Mouse (Mus musculus) macrophage (primary cell): Measurements from ENCODE around the gene Cd68. TPM values are rescaled to one million over a fixed set of nuclear protein-coding genes. Genes with fewer than 3 reads are reported as not detected.

Experiments
- H3K27ac ChIP-seq: fragments of 350-480 bp; formaldehyde crosslinking; 2 replicates; pipeline ENCODE4 v1.9.0; 2021
- H3K36me3 ChIP-seq: fragments of 350-480 bp; formaldehyde crosslinking; 2 replicates; pipeline ENCODE4 v1.9.0; 2021; ENCODE audit errors: inconsistent target
- H3K4me3 ChIP-seq: fragments of 350-480 bp; formaldehyde crosslinking; 2 replicates; pipeline ENCODE4 v1.9.0; 2021; ENCODE audit errors: inconsistent target
- H3K79me2 ChIP-seq: fragments of 350-480 bp; formaldehyde crosslinking; 2 replicates; pipeline ENCODE4 v1.9.0; 2021; ENCODE audit errors: inconsistent target
- WGBS: methylation state at CpG from one replicate; pipeline ENCODE4 v1.1.7; 2026; ENCODE audit warnings: inconsistent platforms; ENCODE audit not compliant: missing documents; 5-methylcytosine and 5-hydroxymethylcytosine counted together
- polyA plus RNA-seq: library from polyadenylated mRNA; stranded (reverse); fragments of 250-400 nt; gene quantifications from 3 replicates; pipeline ENCODE4 v1.2.4, GENCODE M21; 2018; ENCODE audit warnings: inconsistent platforms

Gene Cd68
- polyA plus RNA-seq, 1 experiment from 2014 or later, result 8,261 TPM

GRCm38 (mm10) chr11:69685526-69686148 is 19.7 kb upstream of the Cd68 start, which contains the start of gene Tnfsf13:
Gene Tnfsf13, minus strand, starts transcription at chr11:69685784.
- H3K27ac ChIP-seq, result peak within 1 kb of the TSS; percentile 91
- peaks cover 62% of the 10 kb centered on the region for H3K79me2 ChIP-seq
- H3K36me3 ChIP-seq, result no peaks in the 10 kb centered on the region; the same call in 1 of the 2 replicates
- WGBS, result 3% methylated on average over 10 of the region's 10 CpGs
- peak within 1 kb of the TSS; percentile 22 for H3K4me3 ChIP-seq

- peak overlapping the region; percentile 91 for H3K27ac ChIP-seq
- peaks cover 63% of the 10 kb centered on the region for H3K79me2 ChIP-seq
- H3K36me3 ChIP-seq, result no peaks in the 10 kb centered on the region; the same call in 1 of the 2 replicates
- WGBS, result 49% methylated on average over 6 of the region's 6 CpGs
- peak overlapping the region; percentile 22 for H3K4me3 ChIP-seq
Measured at GRCm38 (mm10) chr11:69684936-69685335, 19.0 kb upstream of the Cd68 start.

GRCm38 (mm10) chr11:69684128-69684745 is 18.3 kb upstream of the Cd68 start:
- Histone ChIP-seq H3K36me3 (no peaks in the 10 kb centered on the region; the same call in 1 of the 2 replicates), H3K4me3 (peak overlapping the region; percentile 22), H3K27ac (peak overlapping the region; percentile 91), H3K79me2 (peaks cover 65% of the 10 kb centered on the region)
- WGBS, result 61% methylated on average over 12 of the region's 12 CpGs

- H3K27ac ChIP-seq, result peak overlapping the region; percentile 91
- WGBS, result 76% methylated on average over 7 of the region's 7 CpGs
- no peak overlapping the region for H3K4me3 ChIP-seq
- peaks cover 64% of the 10 kb centered on the region for H3K79me2 ChIP-seq
- H3K36me3 ChIP-seq, result no peaks in the 10 kb centered on the region; the same call in 1 of the 2 replicates
Measured at GRCm38 (mm10) chr11:69683576-69683975, 17.6 kb upstream of the Cd68 start.

GRCm38 (mm10) chr11:69682840-69683533 is 17.0 kb upstream of the Cd68 start:
- H3K4me3 ChIP-seq, result no peak overlapping the region
- H3K79me2 ChIP-seq, result peaks cover 64% of the 10 kb centered on the region
- H3K27ac ChIP-seq, result no peak overlapping the region
- peaks cover 4% of the 10 kb centered on the region; the same call in 1 of the 2 replicates for H3K36me3 ChIP-seq
- 38% methylated on average over 12 of the region's 12 CpGs for WGBS

- Histone ChIP-seq H3K27ac (peak overlapping the region; percentile 69), H3K79me2 (peaks cover 64% of the 10 kb centered on the region), H3K36me3 (peaks cover 8% of the 10 kb centered on the region; the same call in 1 of the 2 replicates), H3K4me3 (peak overlapping the region; percentile 7; the same call in 1 of the 2 replicates)
- 30% methylated on average over 19 of the region's 24 CpGs for WGBS
Measured at GRCm38 (mm10) chr11:69682209-69682839, 16.4 kb upstream of the Cd68 start.

- peaks cover 64% of the 10 kb centered on the region for H3K79me2 ChIP-seq
- peaks cover 16% of the 10 kb centered on the region for H3K36me3 ChIP-seq
- H3K27ac ChIP-seq, result peak within 1 kb of the TSS; percentile 82
- WGBS, result under 1% methylated on average over 62 of the region's 80 CpGs
- peak within 1 kb of the TSS; percentile 88 for H3K4me3 ChIP-seq
Measured at GRCm38 (mm10) chr11:69681314-69682208, 15.6 kb upstream of the Cd68 start, which contains the start of gene Senp3. Gene Senp3, minus strand, starts transcription at chr11:69682084.

GRCm38 (mm10) chr11:69680136-69680855 is 14.3 kb upstream of the Cd68 start:
- H3K27ac ChIP-seq, result peak overlapping the region; percentile 82
- peaks cover 73% of the 10 kb centered on the region for H3K79me2 ChIP-seq
- H3K4me3 ChIP-seq, result peak overlapping the region; percentile 88
- 87% methylated on average over 19 of the region's 30 CpGs for WGBS
- H3K36me3 ChIP-seq, result peaks cover 28% of the 10 kb centered on the region

GRCm38 (mm10) chr11:69679144-69679543 is 13.2 kb upstream of the Cd68 start:
- no CpG with 5 or more reads among the region's 2 CpGs for WGBS
- Histone ChIP-seq H3K79me2 (peaks cover 77% of the 10 kb centered on the region), H3K4me3 (no peak overlapping the region), H3K36me3 (peaks cover 39% of the 10 kb centered on the region), H3K27ac (peak overlapping the region; percentile 46)

- Histone ChIP-seq H3K36me3 (peaks cover 60% of the 10 kb centered on the region), H3K27ac (peak within 1 kb of the TSS; percentile 86), H3K79me2 (peaks cover 88% of the 10 kb centered on the region), H3K4me3 (peak within 1 kb of the TSS; percentile 50)
- WGBS, result under 1% methylated on average over 27 of the region's 36 CpGs
Measured at GRCm38 (mm10) chr11:69672211-69672706, 6.3 kb upstream of the Cd68 start, which contains the start of gene Eif4a1. Gene Eif4a1, minus strand, starts transcription at chr11:69672423.

GRCm38 (mm10) chr11:69671726-69672124 is 5.8 kb upstream of the Cd68 start:
- Histone ChIP-seq H3K36me3 (peaks cover 54% of the 10 kb centered on the region), H3K27ac (peak overlapping the region; percentile 86), H3K4me3 (peak overlapping the region; percentile 50), H3K79me2 (peaks cover 88% of the 10 kb centered on the region)
- under 1% methylated on average over 37 of the region's 43 CpGs for WGBS

- peak overlapping the region; percentile 87 for H3K4me3 ChIP-seq
- H3K27ac ChIP-seq, result peak overlapping the region; percentile 86
- under 1% methylated on average over 31 of the region's 61 CpGs for WGBS
- peaks cover 85% of the 10 kb centered on the region for H3K79me2 ChIP-seq
- peaks cover 48% of the 10 kb centered on the region for H3K36me3 ChIP-seq
Measured at GRCm38 (mm10) chr11:69670786-69671725, 5.1 kb upstream of the Cd68 start.
